Mouse (Mus musculus): ENCODE data around the gene Grid1. TPM values are rescaled to one million over a fixed set of nuclear protein-coding genes. Genes with fewer than 3 reads are reported as not detected.

Gene Grid1
- total RNA-seq, 2 experiments from 2014 or later = not detected

DNA sequence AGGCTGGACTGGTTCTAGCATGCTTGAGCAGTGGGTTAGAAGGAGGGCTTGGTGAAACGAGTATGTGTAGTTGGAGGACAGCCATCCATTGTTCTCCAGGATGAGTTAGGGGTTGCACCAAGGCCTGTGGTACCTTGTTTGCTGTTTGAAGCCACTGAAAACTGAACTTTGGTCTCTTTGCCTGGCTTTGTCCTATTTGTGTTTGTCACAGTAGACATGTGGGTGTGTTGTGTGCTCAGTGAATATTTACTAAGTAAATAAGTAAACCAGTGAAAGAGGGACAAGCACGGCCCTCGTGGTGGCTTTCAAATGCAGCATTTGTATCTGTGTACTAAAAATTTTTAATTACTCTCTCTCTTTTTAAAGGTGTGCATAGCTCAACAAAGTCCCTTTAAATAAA lies 334.5 kb downstream of the Grid1 start:
- no peak for ATAC-seq (replicated peaks; ENCODE audit: low FRiP score, poor library complexity, severe bottlenecking)

DNA sequence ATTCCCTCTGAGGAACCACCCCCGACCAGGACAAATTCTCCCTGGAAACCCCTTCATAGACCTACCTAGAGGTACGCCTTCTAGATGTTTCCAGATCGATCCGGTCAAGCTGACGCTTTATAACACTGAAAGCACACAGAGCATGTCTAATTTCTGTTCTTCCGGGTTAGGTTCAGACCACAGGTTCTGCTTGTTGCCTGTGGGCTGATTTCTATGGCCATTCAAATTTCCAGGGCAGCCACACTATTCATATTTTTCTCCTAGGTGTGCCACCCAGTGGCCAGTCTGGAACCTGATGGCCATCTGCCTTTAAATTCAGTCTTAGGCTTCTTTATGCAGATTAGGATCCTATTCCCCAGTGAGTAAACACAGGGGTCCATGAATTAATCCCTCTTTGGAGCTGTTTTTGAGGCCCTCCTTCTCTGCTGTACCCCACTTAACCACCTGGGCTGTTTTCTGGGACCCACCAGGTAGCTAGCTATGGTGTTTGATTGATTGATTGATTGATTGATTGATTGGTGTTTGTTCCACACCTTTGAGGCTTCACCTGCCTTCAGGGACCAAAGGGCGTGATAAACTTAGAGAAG lies 337.3 kb downstream of the Grid1 start:
- no peak for ATAC-seq (replicated peaks; ENCODE audit: low FRiP score, poor library complexity, severe bottlenecking)

DNA sequence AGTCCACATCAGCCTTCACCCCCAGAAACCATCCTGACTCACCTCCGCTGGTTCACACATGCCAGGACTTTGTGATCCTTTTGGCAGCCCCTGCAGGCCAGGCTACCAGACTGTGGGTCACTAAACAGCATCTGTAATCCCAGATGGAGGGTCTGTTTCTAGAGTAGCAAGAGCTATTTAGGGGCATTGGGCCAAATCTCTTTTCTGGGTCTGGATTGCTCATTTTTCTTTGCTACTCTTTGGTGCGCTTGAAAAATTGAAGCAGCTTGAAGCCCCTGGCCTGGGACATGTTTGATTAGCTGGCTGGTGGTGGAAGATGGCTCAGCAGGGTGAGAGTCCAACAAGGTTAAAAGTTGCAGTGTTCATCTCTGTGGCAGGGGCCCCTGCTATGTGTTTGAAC lies 339.4 kb downstream of the Grid1 start:
- ATAC-seq (replicated peaks; ENCODE audit: low FRiP score, poor library complexity, severe bottlenecking) = no peak

DNA sequence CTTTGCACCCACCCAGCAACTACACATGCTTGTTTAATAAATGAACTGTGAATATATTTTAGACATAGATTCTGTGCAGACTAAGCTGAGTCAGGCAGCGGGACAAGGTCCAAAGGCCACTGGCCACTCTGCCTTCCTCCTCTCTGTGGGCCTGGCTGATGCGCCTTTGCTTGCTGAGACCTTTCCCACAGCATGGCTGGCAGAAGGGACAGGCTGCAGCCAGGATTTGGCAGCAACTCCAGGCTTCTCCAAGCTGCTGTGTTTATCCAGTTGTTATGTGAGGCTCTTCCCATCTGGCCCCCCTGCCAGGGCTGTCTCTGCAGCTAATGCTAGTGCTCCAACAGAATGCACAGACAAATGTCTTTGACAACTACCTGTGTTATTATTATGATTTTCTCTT lies 347.5 kb downstream of the Grid1 start:
- ATAC-seq (replicated peaks; ENCODE audit: low FRiP score, poor library complexity, severe bottlenecking) = no peak

DNA sequence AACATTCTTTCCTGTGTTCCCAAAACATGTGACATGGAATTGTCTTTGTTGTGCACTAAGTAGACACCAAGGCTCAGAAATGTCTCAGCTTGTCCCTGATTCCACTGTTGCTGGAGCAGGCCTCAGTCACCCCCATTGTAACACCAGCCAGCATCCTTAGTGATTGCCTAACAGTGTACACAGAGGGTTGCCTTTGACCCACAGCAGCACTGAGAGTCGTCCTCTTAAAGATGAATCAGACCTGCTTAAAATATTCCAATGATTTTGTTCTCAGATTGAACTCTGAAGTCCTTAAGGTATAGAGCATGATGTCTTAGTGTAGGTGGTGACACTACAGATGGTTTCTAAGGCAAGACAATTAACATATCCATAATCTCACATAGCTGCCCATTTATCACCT lies 354.0 kb downstream of the Grid1 start:
- ATAC-seq (replicated peaks; ENCODE audit: low FRiP score, poor library complexity, severe bottlenecking) = no peak

DNA sequence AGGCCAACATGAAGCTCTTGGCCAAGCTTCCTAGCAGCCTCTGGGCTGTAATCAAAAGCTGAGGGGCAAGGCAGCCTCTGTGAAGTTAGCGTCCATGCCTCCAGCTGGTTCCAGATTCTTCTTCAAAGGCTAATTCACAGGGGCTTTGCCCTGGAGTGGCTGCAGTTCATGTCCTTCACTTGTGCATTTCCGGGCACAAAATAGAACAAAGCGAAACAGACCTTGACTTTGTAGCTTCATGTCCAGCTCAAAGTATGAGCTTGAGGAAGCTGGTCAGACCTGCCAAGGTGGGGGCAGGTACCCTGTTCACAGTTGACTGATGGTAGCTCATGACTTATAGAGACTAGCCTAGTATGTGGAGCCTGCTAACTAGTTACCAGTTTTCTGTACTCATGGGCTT lies 356.1 kb downstream of the Grid1 start:
- ATAC-seq (replicated peaks; ENCODE audit: low FRiP score, poor library complexity, severe bottlenecking) = no peak

DNA sequence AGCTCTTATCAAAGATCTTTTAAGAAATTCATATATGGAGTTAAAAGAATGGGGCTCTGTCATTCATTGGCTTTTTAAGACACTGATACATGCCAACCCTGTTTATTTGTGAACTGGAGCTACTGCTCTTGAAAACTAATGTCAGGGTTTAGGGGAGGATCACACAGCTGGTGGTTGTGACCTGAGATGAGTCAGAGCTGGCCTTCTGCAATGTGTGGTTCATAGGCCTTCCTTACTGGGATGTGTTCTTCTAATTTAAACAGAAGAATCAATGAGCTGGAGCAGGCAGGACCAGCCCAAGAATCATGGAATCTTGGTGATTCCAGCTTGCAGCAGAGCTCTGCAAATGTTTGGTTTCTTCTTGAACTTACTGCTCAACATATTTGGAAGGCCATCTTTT lies 359.2 kb downstream of the Grid1 start:
- no peak for ATAC-seq (replicated peaks; ENCODE audit: low FRiP score, poor library complexity, severe bottlenecking)

DNA sequence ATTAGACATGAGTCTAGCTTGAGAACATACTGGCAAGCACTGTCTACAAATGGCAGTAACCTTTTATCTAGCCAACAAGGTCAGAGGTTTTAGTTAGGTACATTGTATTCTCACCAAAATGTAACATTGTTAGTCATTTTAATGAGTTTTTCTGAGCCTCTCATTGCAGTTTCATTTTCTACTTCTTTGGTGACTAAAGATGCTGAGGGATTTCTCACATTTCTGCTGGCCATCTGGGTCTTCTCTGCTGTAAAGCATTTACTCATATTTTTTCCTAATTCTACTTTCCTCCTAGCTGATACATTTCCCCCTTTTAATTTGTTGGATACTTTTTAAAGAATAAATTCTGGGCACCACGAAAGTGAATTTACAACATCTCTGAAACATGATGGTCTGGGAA lies 365.5 kb downstream of the Grid1 start:
- ATAC-seq (replicated peaks; ENCODE audit: low FRiP score, poor library complexity, severe bottlenecking) = no peak

DNA sequence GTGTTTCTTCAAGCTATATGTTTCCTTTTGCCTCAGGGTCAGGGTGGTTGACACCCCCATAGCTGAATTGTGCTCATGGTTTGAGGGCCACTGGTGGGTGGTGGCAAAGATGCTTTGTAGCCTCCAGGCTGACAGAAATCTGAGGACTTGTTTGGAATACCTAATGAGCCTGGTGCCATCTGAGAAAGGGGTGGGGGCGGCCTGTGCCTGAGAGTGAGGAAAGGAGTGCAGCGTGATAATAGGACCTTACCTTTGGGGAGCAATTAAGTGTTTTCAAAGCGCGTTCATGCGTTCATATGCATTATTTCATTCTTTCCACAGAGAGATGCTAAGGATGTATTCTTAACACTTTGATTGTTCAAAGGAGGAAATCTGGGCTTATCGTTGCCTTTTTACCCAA lies 372.3 kb downstream of the Grid1 start:
- ATAC-seq (replicated peaks; ENCODE audit: low FRiP score, poor library complexity, severe bottlenecking) = no peak

DNA sequence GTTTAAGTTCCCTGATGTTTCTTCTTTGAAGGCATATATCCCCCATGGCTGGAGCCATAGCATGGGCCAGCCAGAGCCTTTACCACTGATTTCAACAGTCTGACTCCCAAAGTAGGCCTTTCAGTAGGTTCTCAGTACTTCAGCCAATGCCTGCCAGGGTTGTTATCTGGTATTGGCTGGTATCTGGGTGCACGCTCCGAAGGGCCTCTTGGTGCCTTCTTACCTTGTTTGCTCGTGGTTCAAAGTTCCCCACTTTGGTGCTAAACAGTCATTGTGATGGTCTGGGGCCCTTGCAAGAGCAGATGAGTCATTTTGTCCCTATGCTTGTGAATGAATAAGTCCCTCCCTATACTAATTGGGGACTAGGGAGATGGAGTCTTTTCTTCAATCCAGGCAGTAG lies 377.5 kb downstream of the Grid1 start:
- no peak for ATAC-seq (replicated peaks; ENCODE audit: low FRiP score, poor library complexity, severe bottlenecking)

DNA sequence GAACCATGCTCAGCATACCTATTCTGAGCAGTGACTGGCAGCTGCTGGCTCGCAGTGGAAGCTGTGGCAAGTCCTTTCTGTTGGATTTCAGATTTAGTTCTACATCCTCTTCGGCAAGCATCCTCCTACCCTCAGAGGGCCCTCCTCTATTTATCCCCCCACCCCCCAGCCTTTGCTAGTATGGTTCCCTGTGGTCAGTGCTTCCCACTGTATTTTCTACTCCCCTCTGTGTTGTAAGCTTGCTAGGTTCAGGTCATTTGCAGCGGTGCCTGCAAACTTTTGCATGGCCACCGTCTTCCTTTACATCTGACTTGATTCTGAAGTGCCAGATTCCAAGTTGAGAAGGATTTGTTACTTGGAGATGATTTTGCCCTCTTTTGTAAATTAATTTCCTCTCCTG lies 378.5 kb downstream of the Grid1 start:
- ATAC-seq (replicated peaks; ENCODE audit: low FRiP score, poor library complexity, severe bottlenecking) = no peak

DNA sequence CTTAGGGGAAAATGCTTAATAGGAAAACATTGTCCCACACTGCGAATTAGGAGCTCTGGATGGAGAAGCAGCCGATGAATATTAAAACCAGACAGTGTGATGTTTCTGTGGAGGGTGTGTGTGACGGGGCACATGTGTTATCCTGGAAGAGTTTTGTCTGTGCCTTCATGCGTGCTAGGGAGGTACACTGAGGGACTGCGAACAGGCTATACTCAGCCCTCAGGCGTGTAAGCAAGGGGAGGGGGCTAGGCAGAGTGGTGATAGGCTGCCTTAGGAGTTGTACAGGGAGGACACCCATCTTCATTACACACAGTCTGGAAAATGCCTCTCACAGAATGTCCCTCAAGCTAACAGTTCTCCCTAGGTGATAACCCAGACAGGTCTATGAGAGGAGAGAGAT lies 379.0 kb downstream of the Grid1 start:
- ATAC-seq (replicated peaks; ENCODE audit: low FRiP score, poor library complexity, severe bottlenecking) = no peak

DNA sequence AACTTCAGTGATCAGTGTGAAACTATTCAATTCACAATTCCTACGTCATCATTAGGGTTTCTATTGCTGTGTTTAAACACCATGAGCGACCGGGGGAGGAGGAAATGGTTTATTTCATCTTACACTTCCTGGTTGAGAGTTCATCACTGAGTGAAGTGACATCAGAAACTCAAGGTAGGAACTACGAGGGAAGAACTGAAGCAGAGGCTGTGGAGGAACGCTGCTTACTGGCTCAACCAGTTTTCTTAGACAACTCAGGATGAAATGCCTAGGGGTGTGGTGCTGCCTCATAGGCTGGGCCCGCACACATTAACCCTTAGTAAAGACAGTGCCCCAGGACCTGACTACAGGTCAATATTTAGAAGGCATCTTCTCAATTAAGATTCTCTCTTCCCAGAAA lies 389.5 kb downstream of the Grid1 start:
- no peak for ATAC-seq (replicated peaks; ENCODE audit: low FRiP score, poor library complexity, severe bottlenecking)

DNA sequence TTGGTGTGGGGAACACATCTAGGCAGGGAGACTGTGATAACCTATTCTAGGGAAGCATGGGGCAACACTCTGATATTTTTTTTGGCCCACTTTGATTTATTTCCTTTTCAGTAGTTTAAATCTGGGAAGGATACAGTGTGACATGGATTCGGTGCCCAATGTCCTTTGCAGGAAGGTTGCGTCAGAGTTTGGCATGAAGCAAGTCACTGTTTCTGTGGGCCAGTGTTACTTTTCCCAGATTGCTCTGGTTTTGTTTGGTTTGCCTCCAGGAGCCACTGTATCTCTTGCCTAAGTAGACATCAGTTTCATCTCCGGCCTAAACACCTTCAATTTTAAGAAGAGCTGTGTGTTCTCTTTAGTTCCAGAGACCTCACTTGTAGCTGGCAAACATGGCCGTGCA lies 399.1 kb downstream of the Grid1 start:
- ATAC-seq (replicated peaks; ENCODE audit: low FRiP score, poor library complexity, severe bottlenecking) = no peak

DNA sequence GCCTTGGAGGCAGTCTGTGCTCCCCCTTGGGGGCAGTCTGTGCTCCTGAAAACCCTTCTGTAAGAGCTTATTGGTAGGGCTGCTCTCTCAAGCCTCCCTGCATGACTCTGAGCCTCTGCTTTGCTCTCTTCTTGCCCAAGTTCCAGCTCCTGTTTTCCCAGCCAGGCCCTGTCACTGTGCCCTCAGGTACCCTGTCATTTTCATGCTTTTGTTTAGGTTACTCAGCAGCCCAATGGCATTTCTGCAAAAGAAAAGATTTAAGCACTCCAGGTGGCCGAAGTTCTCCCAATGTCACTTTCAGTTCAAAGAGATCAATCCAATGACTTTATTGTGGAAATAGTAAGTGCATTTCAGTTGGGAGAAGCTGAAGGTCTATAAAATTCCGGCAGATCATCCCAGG lies 402.3 kb downstream of the Grid1 start:
- no peak for ATAC-seq (replicated peaks; ENCODE audit: low FRiP score, poor library complexity, severe bottlenecking)

DNA sequence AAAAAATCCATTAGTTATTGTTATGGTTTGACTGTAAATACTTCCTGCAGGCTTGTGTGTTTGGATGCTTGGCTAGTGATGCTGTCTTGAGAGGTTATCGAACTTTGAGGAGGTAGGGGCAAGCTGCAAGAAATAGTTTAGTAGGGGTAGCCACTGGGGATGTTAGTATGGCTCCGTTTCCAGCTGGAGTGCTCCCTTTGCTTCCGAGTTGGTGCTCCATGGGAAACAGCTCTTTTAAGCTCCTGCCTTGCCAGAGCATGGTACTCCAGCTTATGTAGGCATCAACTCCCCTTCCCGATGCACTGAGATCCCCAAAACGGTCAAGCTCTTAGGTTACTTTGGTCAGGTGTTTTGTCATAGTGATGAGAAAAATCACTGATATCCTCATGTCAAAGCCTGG lies 407.7 kb downstream of the Grid1 start:
- ATAC-seq (replicated peaks; ENCODE audit: low FRiP score, poor library complexity, severe bottlenecking) = no peak

DNA sequence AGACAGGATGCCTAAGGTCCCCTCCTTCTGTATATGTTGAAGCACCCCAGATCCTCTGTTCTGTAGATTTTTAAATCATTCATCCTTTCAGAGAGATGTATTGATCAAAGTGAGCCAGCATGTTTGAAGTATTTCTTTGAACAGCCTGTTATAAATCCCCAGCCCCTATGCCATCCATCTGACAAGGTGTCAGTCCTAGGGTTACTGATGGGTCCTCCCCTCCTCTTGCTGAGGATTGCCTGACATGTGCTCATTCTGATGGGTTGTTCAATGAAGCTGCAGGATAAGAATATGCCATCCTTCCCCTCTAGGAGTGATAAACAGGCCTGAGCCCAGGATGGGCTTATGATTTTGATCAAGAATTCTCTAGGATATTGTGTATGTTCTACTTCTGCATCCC lies 411.5 kb downstream of the Grid1 start:
- ATAC-seq (replicated peaks; ENCODE audit: low FRiP score, poor library complexity, severe bottlenecking) = no peak

DNA sequence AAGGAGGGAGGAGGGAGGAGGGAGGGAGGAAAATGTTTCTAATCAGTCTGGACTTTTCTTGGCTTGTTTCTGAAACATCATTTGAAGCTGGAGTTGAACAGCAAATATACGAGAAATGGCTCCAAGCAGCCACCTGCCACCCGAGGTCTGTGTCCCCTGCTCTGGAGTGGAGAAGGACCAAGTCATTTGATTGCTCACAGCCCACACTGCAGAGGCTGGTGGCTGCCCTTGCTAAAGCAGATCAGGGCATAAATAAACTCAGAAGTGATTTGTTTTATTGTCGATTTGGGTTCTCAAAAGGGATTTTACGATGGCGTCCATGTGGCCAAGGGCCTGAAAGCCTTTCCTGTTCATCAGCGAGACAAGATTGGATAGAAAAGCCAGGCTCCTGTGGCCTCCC lies 423.0 kb downstream of the Grid1 start:
- no peak for ATAC-seq (replicated peaks; ENCODE audit: low FRiP score, poor library complexity, severe bottlenecking)

DNA sequence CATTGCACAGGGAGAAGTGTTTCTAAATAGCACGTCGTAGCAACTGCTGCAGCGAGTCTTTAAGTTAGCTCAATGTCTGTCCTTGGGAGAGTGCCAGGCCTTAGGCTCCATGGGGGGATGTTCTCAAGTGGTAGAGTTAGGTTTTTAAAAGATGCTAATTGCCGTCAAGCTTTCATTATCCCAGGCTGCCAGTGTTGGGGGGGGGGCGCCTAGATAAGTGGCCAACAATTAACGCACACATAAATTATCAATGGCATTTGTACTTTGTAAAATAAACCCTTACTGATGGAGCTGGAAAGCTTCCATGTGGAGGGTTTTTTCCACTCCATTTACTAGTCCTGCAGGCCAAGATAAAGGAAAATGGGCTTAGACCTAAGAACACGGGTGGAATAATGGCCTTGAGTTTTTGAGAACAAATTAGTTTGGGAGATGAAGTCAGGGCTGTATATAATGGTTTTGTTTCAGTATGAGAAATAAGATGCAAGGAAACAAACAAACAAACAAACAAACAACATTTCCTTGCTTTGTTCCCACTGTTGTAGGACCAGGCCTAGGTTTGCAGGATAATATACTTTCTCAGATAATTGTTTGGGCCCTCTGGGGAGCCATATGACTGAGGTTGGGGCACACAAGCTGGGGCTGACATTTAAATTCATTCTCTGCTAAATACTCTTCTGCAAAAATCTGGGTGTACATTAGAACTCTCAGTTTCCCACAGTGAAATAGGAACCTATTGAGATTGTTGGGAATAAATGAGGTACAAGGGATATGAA lies 425.1 kb downstream of the Grid1 start:
- ATAC-seq (replicated peaks; ENCODE audit: low FRiP score, poor library complexity, severe bottlenecking) = no peak

DNA sequence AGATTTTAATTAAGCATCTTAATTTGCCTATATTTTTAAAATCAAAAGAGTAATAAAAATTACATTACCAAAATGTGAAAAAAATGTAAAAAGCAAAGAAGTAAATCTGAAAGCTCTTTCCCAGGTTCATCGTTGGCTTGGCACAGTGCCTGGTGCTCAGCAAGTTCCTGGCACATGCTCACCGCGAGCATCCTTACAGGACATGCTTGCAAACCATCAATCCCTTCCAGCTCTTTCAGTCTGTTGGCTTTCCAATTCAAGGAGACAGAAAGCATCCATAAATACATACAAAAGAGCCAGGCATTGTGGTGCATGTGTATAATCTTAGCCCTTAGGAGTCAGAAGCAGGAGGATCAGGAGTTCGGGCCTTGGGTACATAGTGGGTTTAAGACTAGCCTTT lies 430.5 kb downstream of the Grid1 start:
- ATAC-seq (replicated peaks; ENCODE audit: low FRiP score, poor library complexity, severe bottlenecking) = no peak

DNA sequence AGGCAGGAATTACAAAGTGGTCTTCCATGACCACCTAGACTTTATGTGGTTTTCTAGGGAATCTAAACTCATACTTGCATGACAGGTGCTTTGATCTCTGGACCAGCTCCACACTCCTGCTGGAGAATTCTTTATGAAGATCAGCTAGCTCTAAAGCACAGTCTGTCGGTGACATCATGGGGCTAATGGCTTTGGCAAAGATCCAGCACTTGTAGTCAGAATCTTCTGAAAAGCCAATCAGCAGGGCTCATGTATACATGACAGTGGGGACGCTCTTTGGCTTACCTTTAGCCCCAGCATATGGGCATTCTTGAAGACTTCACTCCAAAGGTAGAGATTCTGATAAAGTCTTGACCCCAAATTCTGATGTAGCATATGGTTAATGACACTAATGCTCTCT lies 434.6 kb downstream of the Grid1 start:
- no peak for ATAC-seq (replicated peaks; ENCODE audit: low FRiP score, poor library complexity, severe bottlenecking)

DNA sequence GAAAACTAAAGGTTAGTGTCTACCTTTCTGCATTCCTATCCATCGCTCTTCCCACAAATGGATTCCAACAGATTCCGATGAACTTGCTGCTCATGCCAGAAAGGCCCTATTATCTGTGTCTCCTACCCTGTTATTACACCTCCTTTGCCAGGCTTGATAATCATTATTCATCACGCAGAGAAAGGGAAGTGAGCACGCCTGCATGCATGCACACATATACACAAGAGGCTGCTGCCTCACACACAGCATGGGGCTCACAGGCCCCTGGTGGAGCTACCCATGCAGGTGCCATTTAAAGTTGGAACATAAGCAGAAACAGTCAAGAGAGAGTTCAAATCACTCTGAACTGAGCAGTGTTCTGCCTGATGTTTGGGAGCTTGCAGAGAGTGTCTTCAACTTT lies 450.4 kb downstream of the Grid1 start:
- ATAC-seq (replicated peaks; ENCODE audit: low FRiP score, poor library complexity, severe bottlenecking) = no peak
